ENCODE assay signal across 8 mouse cellular contexts in the genomic region with DNA sequence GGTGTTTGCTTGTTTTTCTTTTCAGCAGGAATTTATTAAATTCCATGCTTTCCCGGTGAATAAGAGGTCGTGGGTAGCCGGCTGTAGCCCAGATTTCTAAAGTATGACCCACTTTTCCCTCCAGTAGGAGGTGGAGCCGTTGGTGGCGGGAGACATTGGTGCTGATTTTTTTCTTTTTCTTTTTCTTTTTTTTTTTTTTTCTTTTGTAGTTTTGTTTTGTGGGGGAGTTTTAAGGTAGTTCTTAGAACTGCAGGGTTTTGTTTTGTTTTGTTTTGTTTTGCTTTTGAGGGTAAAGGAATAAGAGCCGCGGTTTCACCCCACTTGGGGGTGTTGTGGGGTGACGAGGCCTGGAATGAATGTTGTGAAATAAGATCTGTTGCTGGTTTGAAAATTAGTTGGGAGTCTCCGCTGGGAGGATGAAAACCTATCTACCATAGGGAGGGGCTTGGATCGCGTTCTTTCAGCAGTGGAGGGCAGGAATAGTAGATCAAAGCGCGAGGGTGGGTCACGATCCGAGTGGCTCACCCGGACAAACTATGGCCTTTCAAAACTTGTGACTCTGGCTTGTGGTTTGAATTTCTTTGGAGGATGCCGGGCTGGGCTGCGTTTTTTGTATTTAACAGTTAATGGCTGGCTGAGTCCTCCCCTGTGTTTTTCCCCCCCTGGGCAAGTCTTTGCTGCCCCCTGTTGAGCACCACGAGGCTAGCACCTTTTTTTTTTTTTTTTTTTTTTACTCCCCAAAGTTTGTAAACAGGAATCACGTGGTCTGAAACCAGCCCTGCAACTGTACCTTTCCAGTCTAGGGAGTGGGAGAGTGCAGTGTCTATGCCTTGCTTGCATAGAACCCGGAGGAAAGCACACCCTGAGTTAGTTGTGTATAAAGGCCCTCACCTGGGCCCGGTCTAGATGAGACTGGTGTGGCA. TPM values are rescaled to one million over a fixed set of nuclear protein-coding genes. Genes with fewer than 3 reads are reported as not detected.
DNase-seq lines count a peak whose midpoint lies in the region; ATAC-seq and TF ChIP-seq lines count a peak whose summit lies in the region.

No protein-coding gene starts in this region.

- peaks cover 14% of the 10 kb centered on the region; the same call in 1 of the 2 replicates for H3K4me1 ChIP-seq in intestine, postnatal 0 days (replicated peaks; ENCODE audit: control insufficient read depth, insufficient read depth, low read length)
- H3K4me1 ChIP-seq in limb, embryonic 13.5 days: peaks cover 26% of the 10 kb centered on the region
- H3K4me1 ChIP-seq in midbrain, embryonic 14.5 days (ENCODE audit: control insufficient read depth, insufficient read depth, low read length): peaks cover 19% of the 10 kb centered on the region

- WGBS in intestine, postnatal 0 days: 1% methylated on average over 22 of the region's 22 CpGs
- WGBS in limb, embryonic 13.5 days: 2% methylated on average over 22 of the region's 22 CpGs
- WGBS in midbrain, embryonic 14.5 days: 2% methylated on average over 22 of the region's 22 CpGs

- H3K27ac ChIP-seq in intestine, postnatal 0 days (ENCODE audit: low read depth, low read length): peak overlapping the region; percentile 95; the same call in 1 of the 2 replicates
- peak overlapping the region; percentile 73 for H3K27ac ChIP-seq in limb, embryonic 13.5 days
- peak overlapping the region; percentile 92; the same call in 1 of the 2 replicates for H3K27ac ChIP-seq in midbrain, embryonic 14.5 days (replicated peaks; ENCODE audit: low read depth, low read length)

- ATAC-seq in frontal cortex, adult (ENCODE audit: low TSS enrichment): no peak
- no peak for ATAC-seq in intestine, postnatal 0 days
- no peak for ATAC-seq in limb, embryonic 13.5 days (ENCODE audit: low FRiP score, low read depth)
- ATAC-seq in midbrain, embryonic 14.5 days (ENCODE audit: low FRiP score, low TSS enrichment): no peak

- no peaks in the 10 kb centered on the region for H3K27me3 ChIP-seq in intestine, postnatal 0 days (replicated peaks; ENCODE audit: control insufficient read depth, insufficient read depth, low read length)
- H3K27me3 ChIP-seq in limb, embryonic 13.5 days: no peaks in the 10 kb centered on the region
- no peaks in the 10 kb centered on the region for H3K27me3 ChIP-seq in midbrain, embryonic 14.5 days (ENCODE audit: control insufficient read depth, insufficient read depth, low read length)

- H3K4me2 ChIP-seq in intestine, postnatal 0 days (replicated peaks; ENCODE audit: low read depth): peak overlapping the region; percentile 89
- H3K4me2 ChIP-seq in limb, embryonic 13.5 days (replicated peaks): peak overlapping the region; percentile 93
- H3K4me2 ChIP-seq in midbrain, embryonic 14.5 days (ENCODE audit: low read length): peak overlapping the region; percentile 95

- H3K4me3 ChIP-seq in intestine, postnatal 0 days (ENCODE audit: low read depth, low read length): peak overlapping the region; percentile 96
- H3K4me3 ChIP-seq in limb, embryonic 13.5 days: peak overlapping the region; percentile 78
- H3K4me3 ChIP-seq in midbrain, embryonic 14.5 days (replicated peaks; ENCODE audit: low read depth, low read length): peak overlapping the region; percentile 79

- peaks cover 19% of the 10 kb centered on the region for H3K36me3 ChIP-seq in intestine, postnatal 0 days (ENCODE audit: control insufficient read depth, insufficient read depth)
- H3K36me3 ChIP-seq in limb, embryonic 13.5 days: peaks cover 23% of the 10 kb centered on the region
- H3K36me3 ChIP-seq in midbrain, embryonic 14.5 days (ENCODE audit: control insufficient read depth, insufficient read depth, low read length): peaks cover 11% of the 10 kb centered on the region

- peak overlapping the region; percentile 95 for H3K9ac ChIP-seq in intestine, postnatal 0 days (ENCODE audit: low read depth, low read length)
- peak overlapping the region; percentile 93 for H3K9ac ChIP-seq in limb, embryonic 13.5 days
- H3K9ac ChIP-seq in midbrain, embryonic 14.5 days (replicated peaks; ENCODE audit: low read length): peak overlapping the region; percentile 77

- H3K9me3 ChIP-seq in intestine, postnatal 0 days (ENCODE audit: control insufficient read depth): no peaks in the 10 kb centered on the region
- no peaks in the 10 kb centered on the region for H3K9me3 ChIP-seq in limb, embryonic 13.5 days
- H3K9me3 ChIP-seq in midbrain, embryonic 14.5 days (ENCODE audit: control insufficient read depth, low read length): no peaks in the 10 kb centered on the region

- peak; percentile 89 for TF ChIP-seq CTCF in intestine, postnatal 0 days (IDR thresholded peaks at IDR 0.05; ENCODE audit: low read depth)

- peak; percentile 16 to 25 for DNase-seq in frontal cortex, postnatal 25 days (ENCODE audit: low spot score in 2 of 2)
- DNase-seq in embryo, embryonic 11 days: peak; percentile 79
- DNase-seq in heart, adult 11 months: peak; percentile 97
- peak; percentile 74 for DNase-seq in midbrain, embryonic 14.5 days
- DNase-seq in spleen, postnatal 10 days (ENCODE audit: low spot score in 2 of 2): peak; percentile 75

RNA-seq across cellular contexts. Expression of gene Pim1, which starts 2.0 kb away (rescaled TPM):
- 16.8 and 18.9 TPM in 2 replicates for polyA plus RNA-seq in intestine, postnatal 0 days (2015; fragmentation: Nextera tagmentation; extraction: Ambion mirVana)
- polyA plus RNA-seq in limb, embryonic 13.5 days (2015; fragmentation: Nextera tagmentation; extraction: Ambion mirVana): 18.9 and 22.3 TPM in 2 replicates
- polyA plus RNA-seq in midbrain, embryonic 14.5 days (2014; fragmentation: Nextera tagmentation; extraction: Ambion mirVana): 10.1 and 10.3 TPM in 2 replicates

RNA-seq across cellular contexts. Expression of gene Gm17657, which starts 56.9 kb away (rescaled TPM):
- polyA plus RNA-seq in intestine, postnatal 0 days (2015; fragmentation: Nextera tagmentation; extraction: Ambion mirVana): not detected in 2 replicates
- not detected in 2 replicates for polyA plus RNA-seq in limb, embryonic 13.5 days (2015; fragmentation: Nextera tagmentation; extraction: Ambion mirVana)
- not detected in 2 replicates for polyA plus RNA-seq in midbrain, embryonic 14.5 days (2014; fragmentation: Nextera tagmentation; extraction: Ambion mirVana)

RNA-seq across cellular contexts. Expression of gene Tbc1d22b, which starts 57.1 kb away (rescaled TPM):
- 8.6 TPM in 2 replicates for polyA plus RNA-seq in intestine, postnatal 0 days (2015; fragmentation: Nextera tagmentation; extraction: Ambion mirVana)
- polyA plus RNA-seq in limb, embryonic 13.5 days (2015; fragmentation: Nextera tagmentation; extraction: Ambion mirVana): 14.5 and 16.2 TPM in 2 replicates
- polyA plus RNA-seq in midbrain, embryonic 14.5 days (2014; fragmentation: Nextera tagmentation; extraction: Ambion mirVana): 25.8 and 27.7 TPM in 2 replicates

RNA-seq across cellular contexts. Expression of gene Tmem217, which starts 59.7 kb away (rescaled TPM):
- polyA plus RNA-seq in intestine, postnatal 0 days (2015; fragmentation: Nextera tagmentation; extraction: Ambion mirVana): 0.16 TPM in 1 of 2 replicates, not detected in the other
- 1.2 and 1.7 TPM in 2 replicates for polyA plus RNA-seq in limb, embryonic 13.5 days (2015; fragmentation: Nextera tagmentation; extraction: Ambion mirVana)
- 0.43 and 0.49 TPM in 2 replicates for polyA plus RNA-seq in midbrain, embryonic 14.5 days (2014; fragmentation: Nextera tagmentation; extraction: Ambion mirVana)

Comparison
In these comparisons a context has a peak if more than half of its experiments do, and no peak if none do; other contexts are left out.
1. DNase-seq: peak in every context shown above with its lines; median percentile 97 in heart, adult 11 months; 79 in embryo, embryonic 11 days; 75 in spleen, postnatal 10 days; 74 in midbrain, embryonic 14.5 days; 20 in frontal cortex, postnatal 25 days.